In the genomic region with DNA sequence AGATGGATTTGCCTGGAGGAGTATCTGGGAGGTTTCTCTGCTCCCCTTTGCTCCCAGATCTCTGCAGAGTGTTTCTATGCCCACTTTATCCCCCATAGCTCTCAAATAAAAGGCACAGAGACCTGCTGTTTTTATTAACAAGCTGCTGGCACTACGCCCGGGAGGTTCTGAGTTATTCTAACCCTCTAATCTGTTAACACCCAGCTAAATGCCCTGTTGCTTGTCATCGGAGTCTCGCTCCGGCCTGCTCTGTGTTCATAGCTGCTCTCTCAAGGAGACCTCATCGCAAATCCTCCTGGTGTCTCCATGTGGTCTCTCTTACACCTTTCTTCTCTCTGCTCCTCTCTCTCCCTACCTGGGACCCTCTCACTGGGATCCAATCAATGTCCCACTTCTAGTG, we compare ENCODE assay signal across 14 mouse cellular contexts. TPM values are rescaled to one million over a fixed set of nuclear protein-coding genes. Genes with fewer than 3 reads are reported as not detected.
DNase-seq lines count a peak whose midpoint lies in the region; ATAC-seq and TF ChIP-seq lines count a peak whose summit lies in the region.
"Had no signal": no experiment of that assay in that cellular context is flagged by ENCODE, and none has a peak within 500 bp of the region (broad histone marks: within the 10 kb centered on the region; RNA-seq: fewer than 3 reads in every experiment).

No protein-coding gene starts in this region.

- no peak overlapping the region for H3K4me2 ChIP-seq in kidney, embryonic 15.5 days
- H3K4me2 ChIP-seq: midbrain, embryonic 13.5 days had no signal

- H3K9me3 ChIP-seq in kidney, embryonic 15.5 days (replicated peaks), result no peaks in the 10 kb centered on the region
- H3K9me3 ChIP-seq: midbrain, embryonic 13.5 days had no signal

- no peak for TF ChIP-seq POLR2A in kidney, adult 2 months (IDR thresholded peaks at IDR 0.05; ENCODE audit: low read depth, low read length)

- H3K4me3 ChIP-seq in kidney, adult 2 months (ENCODE audit: insufficient read depth, low read depth, low read length), result no peak overlapping the region
- H3K4me3 ChIP-seq in kidney, embryonic 15.5 days (replicated peaks), result no peak overlapping the region
- H3K4me3 ChIP-seq: midbrain, embryonic 13.5 days had no signal

- ATAC-seq in kidney, embryonic 15.5 days (replicated peaks; ENCODE audit: low FRiP score), result no peak
- ATAC-seq in activated CD4-positive, CD25-positive, alpha-beta regulatory T cell, adult 4 months, result no peak
- ATAC-seq: hindbrain, embryonic 16.5 days; midbrain, embryonic 13.5 days had no signal

- H3K36me3 ChIP-seq in kidney, adult 2 months (ENCODE audit: control insufficient read depth, insufficient read depth, low read length), result no peaks in the 10 kb centered on the region
- H3K36me3 ChIP-seq in kidney, embryonic 15.5 days, result no peaks in the 10 kb centered on the region
- H3K36me3 ChIP-seq: midbrain, embryonic 13.5 days had no signal

- H3K27ac ChIP-seq in kidney, adult 2 months (ENCODE audit: insufficient read depth, low read depth, low read length), result no peak overlapping the region
- no peak overlapping the region for H3K27ac ChIP-seq in kidney, embryonic 15.5 days
- H3K27ac ChIP-seq: midbrain, embryonic 13.5 days had no signal

- TF ChIP-seq CTCF in kidney, adult 2 months (conservative IDR thresholded peaks at IDR 0.05; ENCODE audit: insufficient read depth, insufficient read length, low read depth, low read length), result no peak

- no peaks in the 10 kb centered on the region for H3K27me3 ChIP-seq in kidney, adult 2 months (replicated peaks; ENCODE audit: control insufficient read depth, insufficient read depth, low read length)
- H3K27me3 ChIP-seq in kidney, embryonic 15.5 days, result no peaks in the 10 kb centered on the region
- H3K27me3 ChIP-seq: midbrain, embryonic 13.5 days had no signal

- H3K4me1 ChIP-seq in kidney, adult 2 months (ENCODE audit: control insufficient read depth, insufficient read depth, low read length), result no peaks in the 10 kb centered on the region
- H3K4me1 ChIP-seq in kidney, embryonic 15.5 days, result no peaks in the 10 kb centered on the region
- H3K4me1 ChIP-seq: midbrain, embryonic 13.5 days had no signal

- no peak overlapping the region for H3K9ac ChIP-seq in kidney, embryonic 15.5 days
- H3K9ac ChIP-seq: midbrain, embryonic 13.5 days had no signal

- DNase-seq in kidney, adult 2 months, result peak; percentile 56
- peak; percentile 43 for DNase-seq in NIH3T3 (ENCODE audit: low read depth)
- DNase-seq in heart, adult 18-20 months, result peak; percentile 44 to 64
- peak; percentile 62 for DNase-seq in kidney, postnatal 10 days
- no peak for DNase-seq in spleen, postnatal 10 days (ENCODE audit: low spot score in 2 of 2)
- DNase-seq: adrenal gland, adult 2 months; cerebellum, adult 9-11 months; layer of hippocampus, postnatal 36 days; right cerebral cortex, postnatal 25 days; thymus, postnatal 14 days had no signal

- 44% methylated on average over 6 of the region's 6 CpGs for WGBS in kidney, adult 2 months
- 50% methylated on average over 6 of the region's 6 CpGs for WGBS in kidney, embryonic 15.5 days

RNA-seq across cellular contexts. Expression of gene Rcl1, which starts 26.4 kb away (rescaled TPM):
- polyA plus RNA-seq in kidney, adult 2 months (2012; rRNA removed), result 16.9 and 17.6 TPM in 2 replicates
- polyA plus RNA-seq in kidney, embryonic 15.5 days (2015; fragmentation: Nextera tagmentation; extraction: Ambion mirVana), result 63.1 and 63.8 TPM in 2 replicates
- 1 to 10 TPM; 4.2 to 5.9 TPM for total RNA-seq in heart, adult 18-20 months (2021)
- polyA plus RNA-seq in activated CD4-positive, CD25-positive, alpha-beta regulatory T cell, adult 4 months (2017; shearing (Covaris generic)), result 10 to 100 TPM; 23.8 to 24.0 TPM

RNA-seq across cellular contexts. Expression of gene Ak3, which starts 27.0 kb away (rescaled TPM):
- polyA plus RNA-seq in kidney, adult 2 months (2012; rRNA removed), result 155 and 160 TPM in 2 replicates
- polyA plus RNA-seq in kidney, embryonic 15.5 days (2015; fragmentation: Nextera tagmentation; extraction: Ambion mirVana), result 89.0 and 89.6 TPM in 2 replicates
- 10 to 100 TPM; 90.8 TPM for total RNA-seq in heart, adult 18-20 months (2021)
- polyA plus RNA-seq in activated CD4-positive, CD25-positive, alpha-beta regulatory T cell, adult 4 months (2017; shearing (Covaris generic)), result 10 to 100 TPM; 21.3 to 23.5 TPM

Comparison
In these comparisons a context has a peak if more than half of its experiments do, and no peak if none do; other contexts are left out.
1. DNase-seq: peak in kidney, adult 2 months (single experiment), NIH3T3 (single experiment), heart, adult 18-20 months (2 of 2) and kidney, postnatal 10 days (single experiment); none in spleen, postnatal 10 days (0 of 2).